Mouse (Mus musculus) cerebellum, adult 9-11 months (tissue): ENCODE measurements at regions not wholly inside any gene's neighbourhood (a gene's known extent, or its start where the extent isn't known, plus 50 kb on each side); places are given as distances from the start of the nearest gene placed in this dataset.
A peak's percentile ranks its signal among the peaks of the same experiment; 100 is the strongest.

Experiments
- DNase-seq: peaks from one replicate; pipeline ENCODE4 v3.0.0; 2022

DNA sequence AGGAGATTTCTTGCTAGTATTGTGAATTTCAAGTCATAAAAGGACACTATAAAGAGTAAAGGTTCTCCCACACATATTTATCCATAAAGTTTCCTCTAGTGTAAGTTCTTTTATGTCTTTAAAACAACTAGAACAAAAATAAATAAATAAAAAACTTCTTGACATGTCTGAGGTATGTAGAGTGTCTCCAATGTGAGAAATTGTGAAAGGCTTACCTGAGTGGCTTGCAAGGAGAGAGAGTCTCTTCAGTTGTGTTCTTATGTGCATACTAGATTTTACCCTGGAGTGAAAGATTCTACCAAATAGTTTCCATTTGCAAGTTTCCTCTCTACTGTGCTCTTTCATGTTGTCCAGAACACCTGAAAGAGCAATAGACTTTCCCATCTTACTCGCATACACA is 276.8 kb downstream of the Ankrd50 start:
- DNase-seq, result no peak

DNA sequence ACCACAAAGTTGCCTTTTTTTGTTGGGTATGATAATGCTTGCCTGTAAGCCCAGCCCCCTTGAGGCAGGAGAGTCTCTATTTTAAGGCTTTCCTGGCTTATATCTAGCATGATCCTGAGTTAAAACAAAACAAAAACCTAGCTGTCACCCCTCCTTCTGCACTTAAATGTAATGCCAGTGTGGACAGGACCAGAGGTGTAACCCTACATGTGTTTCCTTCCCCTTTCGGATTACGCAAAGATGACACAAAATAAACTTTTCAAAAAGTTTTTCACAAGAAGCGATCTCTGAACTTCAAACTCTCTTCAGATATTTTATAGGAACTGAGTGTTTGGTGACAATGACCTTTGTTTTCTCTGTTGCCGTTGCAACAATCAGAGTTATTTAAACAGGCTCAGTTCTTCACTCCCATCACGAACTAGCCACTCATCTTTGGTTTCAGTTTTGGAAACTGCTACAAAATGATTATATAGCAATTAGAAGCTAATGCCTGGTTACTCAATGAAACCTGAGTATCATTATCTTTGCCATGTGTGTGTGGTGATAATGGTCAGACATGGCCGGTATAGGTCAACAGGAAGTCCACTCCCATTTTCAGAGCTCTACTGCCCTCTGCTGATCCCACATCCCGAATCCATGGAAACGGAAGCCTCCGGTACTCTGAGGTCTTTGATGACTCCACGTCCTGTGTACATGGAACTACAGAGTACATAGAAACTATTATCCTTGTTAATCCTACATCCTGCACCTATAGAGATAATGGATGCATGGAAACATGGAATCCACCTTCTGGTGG is 282.6 kb downstream of the Ankrd50 start:
- peak; percentile 27 for DNase-seq

DNA sequence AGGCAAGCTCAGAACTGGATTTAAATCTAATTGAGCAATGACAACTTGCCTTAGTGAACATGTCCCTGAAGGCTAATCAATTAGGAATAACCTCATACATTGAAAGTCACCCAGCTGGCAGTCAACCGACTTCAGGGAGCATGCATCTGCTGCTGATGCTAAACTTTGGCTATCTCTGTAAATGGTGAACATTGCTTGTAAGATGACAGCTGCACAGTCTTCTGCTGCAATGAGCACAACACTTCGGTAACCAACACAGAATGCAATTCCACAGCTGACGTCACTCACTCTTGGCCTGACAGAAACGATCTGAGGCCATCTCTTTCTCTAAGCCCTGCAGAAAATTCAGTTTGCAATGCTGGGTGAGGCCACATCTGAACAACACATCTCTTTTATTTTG is 290.6 kb downstream of the Ankrd50 start:
- no peak for DNase-seq

DNA sequence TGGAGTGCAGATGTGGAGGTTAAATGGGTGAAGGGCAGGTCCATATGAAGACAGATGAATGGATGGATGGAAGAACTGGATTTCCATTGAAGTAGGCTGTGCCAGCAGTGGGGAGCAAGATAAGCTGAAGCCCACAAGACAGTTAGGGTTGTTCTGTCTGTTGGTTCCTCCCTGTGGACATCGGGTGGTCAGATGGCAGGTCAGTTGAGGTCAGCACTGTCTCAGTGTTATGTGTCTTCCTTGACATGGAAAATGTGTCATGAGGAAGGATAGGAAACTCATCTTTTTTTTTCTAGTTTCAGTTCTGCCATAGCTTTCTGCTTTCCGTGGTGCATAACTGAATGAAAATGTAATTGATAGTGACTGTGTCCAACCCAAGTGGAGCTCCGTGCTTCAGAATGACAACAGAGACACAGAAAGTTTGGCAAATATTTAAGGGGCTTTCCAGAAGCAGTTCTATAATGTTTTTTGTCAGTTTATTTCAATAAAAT is 297.2 kb downstream of the Ankrd50 start:
- DNase-seq, result no peak

DNA sequence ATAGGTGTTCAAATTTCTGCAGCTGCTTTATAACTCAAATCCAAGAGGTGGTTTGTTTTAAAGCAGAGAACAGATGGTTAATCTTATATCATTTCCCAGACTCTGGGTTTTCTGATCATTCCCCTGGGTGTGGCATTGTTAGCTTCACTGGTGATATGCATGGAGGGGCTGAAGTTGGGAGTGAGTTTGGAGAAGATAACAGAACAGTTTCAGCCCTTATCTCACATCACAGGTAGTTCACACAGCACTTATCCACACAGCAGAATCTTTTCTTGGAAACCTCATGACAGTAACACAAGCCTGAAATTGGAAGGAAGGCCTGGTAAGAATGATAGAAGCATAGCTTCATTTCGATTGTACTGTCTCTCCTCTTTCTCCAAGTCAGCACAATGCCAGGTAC is 298.1 kb downstream of the Ankrd50 start:
- DNase-seq, result no peak

DNA sequence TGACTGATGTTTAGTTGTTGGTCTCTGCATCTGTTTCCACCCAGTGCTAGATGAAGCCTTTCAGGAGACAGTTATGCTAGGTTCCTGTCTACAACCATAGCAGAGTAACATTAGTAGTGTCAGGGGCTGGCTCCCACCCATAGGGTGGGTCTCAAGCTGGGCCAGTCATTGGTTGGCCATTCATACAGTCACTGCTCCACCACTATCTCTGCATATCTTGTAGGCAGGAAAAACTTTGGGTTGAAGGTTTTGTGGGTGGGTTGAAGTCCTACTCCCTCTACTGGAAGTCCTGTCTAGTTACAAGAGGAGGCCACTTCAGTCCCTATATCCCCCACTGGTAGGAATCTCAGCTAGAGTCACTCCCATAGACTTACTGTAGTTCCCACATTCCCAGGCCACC is 306.3 kb downstream of the Ankrd50 start:
- no peak for DNase-seq

DNA sequence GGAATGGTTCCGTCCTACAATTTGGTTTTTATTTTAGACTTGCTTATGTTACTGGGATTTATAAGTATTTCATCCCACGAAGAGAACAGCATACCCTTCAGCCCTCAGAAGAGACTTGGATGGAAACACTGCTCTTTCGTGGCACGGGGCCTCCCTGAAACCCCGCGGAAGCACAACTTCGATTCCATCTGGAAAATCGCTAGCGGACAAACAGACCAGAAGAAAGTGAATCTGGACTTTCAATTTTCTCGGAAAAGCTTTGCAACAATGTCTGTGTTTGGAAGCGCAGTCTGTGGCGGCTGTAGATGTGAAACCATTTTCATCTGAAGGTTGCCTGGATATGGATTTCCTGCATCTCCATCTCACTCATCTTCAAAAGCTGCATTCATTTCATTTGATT is 308.7 kb downstream of the Ankrd50 start:
- DNase-seq, result no peak

DNA sequence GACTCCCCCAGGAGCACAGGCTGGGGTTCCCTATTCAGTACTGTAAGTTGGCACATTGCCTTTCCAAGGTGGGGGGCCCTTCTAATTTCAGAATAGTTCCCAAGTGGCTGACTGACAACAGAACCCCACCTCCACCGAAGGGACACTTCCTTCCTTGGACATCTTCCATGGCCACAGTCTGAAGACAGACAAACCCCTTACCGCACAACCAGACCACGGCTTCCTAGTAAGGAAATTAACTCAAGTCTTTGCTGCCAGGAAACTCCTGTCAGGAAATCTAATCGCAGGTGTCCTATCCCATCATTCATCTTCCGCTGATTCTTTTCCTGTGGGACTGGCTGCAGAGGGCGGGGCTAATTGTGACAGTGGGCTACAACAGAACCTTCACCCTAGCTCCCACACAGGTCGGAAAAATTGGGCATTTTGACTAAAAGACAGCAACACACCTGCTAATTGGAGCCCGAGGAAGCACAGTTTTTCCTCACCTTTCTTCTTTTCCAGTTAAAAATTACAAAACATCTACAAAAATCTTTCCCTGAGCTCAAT is 309.8 kb downstream of the Ankrd50 start:
- no peak for DNase-seq

DNA sequence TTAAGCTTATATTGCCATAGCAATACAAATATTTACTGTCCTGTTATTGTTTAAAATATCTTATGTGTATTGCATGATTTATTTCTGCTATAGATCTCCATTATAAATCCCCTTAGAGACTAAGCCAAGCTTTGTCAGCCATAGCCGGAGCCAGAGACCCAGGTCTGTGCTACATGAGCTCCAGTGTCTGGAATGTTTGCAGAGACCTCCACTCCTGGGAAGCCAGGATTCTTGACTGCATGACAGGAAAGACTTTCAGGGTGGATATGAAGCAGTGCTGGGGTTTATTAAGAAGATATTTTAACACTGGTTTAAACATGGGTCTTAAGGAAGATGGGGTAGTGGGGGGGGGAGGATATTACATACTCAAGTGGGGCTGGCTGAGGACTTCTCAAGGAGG is 332.2 kb downstream of the Ankrd50 start:
- no peak for DNase-seq

DNA sequence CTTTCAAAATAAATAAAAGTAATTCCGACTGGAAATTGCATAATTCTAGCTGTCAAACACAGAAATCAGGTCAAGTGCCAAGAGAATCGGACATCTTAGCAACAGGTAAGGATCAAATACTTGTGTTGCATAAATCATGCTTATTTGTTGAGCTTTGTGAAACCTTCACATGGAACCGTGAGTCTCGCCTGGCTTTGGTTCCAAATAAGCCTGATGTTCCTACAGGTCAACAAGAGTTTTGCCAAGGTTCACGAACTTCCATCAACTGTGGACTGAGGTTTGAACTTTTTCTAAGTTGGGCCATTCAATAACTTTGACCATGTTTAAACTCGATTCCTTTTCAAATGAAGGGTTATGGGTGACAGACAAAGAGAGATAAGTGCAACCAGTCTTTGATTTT is 332.8 kb downstream of the Ankrd50 start:
- no peak for DNase-seq

DNA sequence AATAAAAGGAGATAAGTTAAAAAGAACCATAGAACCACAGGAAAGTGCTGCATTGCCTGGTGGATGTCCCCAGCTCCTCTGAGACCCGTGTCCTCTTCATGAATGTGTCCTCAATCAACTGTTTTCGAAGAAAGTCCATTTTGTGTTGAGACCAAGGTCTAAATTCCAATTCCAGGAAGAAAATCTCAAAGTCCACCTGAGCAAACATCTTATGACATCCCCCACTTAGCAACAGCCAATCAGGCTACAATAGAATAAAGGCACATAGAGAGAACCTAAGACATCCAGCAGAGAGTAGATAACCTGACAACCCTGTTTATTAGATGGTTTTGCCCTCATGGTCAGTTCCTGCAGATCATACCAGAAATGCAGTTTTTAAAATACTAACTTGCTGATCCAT is 338.0 kb downstream of the Ankrd50 start:
- DNase-seq, result no peak

DNA sequence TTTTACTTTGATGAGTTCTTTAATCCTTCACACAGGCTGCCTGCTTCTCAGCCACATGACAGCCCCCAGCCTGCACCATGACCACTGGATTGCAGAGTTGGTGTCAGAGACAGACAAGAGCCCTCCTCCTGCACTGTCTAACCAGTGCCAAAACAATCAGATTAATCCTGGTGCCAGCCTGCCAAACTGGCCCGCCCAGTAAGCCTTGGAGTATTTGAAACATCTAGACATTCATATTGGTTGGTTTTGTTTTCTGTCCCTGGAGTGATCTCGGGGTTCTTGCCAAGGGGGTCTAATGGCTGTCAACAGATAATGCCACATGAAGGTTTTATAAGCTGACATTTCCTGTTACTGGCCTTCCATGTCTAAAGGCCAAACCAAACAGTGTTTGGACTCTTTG is 339.2 kb downstream of the Ankrd50 start:
- DNase-seq, result no peak

DNA sequence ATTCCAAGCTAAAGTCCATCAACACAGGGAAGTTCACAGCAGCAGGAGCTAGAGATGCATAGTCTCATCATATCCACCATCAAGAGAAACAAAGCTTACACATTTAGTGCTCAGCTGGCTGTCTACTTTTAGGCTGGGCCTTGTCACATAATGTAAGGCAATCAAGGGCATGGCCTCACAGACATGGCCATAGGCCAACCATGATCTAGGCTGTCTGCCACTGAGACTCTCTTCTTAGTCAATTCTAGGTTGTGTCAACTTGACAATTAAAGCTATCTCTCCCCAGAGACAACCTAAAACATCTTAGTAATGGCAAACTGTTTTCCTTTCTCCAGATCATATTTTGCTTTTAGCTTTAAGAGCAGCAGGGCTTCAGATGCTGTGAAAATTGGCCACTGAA is 340.0 kb downstream of the Ankrd50 start:
- no peak for DNase-seq

DNA sequence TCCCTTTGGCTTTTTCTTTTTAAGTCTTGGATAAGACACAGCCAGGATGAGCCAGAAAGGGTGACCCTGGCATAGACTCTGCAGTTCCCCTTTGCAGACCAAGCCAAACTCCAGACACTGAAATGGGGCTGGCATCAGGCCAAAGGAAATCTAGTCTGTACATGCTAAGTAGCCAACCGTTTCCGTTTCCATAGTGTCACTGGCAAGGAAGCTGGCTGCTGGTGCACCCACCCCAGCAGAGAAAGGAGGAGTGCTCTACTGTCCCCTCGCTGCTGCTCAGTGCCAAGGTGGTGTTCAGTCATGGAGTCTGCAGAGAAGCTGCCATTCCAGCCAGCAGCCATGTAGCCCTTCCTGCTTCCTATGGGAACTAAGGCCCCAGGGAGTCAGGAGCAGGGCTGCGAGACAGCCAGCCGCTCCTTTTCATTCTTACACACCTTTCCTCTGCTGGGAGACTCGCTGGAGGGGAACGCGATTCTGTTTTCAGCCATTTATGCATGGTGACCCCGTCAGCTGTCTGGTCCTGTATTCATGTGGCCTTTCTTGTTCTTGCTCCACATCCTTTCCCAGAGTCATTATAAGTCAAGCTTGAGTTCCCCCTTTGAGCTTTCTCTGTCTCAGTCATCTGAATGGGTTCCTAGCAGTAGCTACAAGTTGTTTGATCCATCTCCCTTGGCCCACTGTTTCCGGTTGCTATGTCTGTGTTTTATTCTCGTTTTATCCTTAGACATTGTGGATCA is 341.3 kb downstream of the Ankrd50 start:
- DNase-seq, result peak; percentile 39

DNA sequence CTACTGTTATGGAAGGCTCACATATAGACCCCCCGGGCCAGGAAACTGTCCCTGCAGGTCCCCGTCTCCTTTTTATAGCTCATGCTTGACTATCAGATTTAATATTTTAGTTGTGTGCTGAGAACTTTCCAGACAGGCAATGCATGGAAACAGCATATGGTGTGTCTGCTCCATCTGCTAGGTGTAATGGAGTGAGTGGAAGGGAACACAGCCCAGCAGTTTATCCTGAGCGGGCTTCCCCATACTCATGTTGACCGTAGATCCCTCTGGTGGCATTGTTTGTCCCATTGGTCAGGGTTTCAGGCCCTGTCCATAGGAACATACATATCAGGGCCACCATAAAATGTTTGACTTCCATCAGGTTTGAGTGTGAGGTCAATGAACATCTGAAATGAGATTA is 345.3 kb downstream of the Ankrd50 start:
- no peak for DNase-seq

DNA sequence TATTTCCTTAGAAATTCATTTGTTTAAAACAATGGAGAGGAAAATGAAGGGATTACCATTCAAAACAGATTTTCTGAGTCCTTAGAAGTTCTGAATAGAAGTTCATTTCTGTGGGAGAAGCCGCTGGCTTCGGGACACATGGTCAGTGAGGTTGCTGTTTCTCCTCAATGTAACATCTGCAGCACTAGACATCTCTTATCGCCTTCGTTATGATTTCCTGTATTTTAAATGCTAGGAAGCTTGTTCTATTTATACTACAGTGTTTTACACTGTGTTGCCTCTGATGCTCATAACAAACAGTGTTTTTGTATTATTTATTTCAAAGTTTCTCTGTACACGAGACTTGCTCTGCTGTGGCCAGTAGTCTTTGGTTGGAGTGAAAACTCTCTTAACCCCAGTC is 346.6 kb downstream of the Ankrd50 start:
- no peak for DNase-seq

DNA sequence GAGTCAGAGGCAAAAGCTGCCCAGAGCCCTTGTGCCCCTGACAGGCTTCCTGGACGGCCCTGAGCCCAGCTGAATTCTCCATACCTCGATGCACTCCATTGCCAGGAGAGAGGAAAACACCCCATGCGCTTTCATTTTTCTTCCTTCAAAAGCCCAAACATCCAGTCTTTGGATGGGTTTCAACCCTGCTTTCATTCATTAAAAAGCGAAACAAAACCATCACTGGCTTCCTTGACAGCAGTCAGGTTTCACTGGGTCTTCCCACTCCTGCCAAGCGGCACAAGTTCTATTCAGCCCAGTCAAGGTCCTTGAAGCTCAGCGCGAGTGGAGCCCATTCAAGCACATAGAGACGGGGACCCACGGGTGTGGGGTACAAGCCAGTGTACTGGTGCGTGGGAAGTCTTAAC is 348.8 kb downstream of the Ankrd50 start:
- no peak for DNase-seq

DNA sequence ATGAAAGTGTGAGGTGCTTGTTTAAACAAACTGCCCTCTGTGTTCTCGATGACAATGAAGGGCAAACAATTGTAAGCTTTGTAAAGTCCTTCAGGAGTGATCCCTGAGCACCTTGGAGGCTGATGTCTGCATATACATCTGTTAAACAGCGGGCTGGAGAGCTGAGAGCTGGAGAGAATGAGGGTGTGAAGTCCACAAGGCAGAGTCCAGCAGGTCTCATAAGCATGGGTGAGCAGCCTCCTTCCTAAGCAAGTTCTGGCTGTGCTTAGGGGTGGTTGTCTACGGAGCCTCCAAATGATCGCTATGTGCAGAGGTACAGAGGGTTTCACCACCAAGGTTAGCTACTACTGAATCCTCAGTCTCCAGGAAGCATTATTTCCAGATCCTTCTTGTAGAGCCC is 350.2 kb downstream of the Ankrd50 start:
- no peak for DNase-seq

DNA sequence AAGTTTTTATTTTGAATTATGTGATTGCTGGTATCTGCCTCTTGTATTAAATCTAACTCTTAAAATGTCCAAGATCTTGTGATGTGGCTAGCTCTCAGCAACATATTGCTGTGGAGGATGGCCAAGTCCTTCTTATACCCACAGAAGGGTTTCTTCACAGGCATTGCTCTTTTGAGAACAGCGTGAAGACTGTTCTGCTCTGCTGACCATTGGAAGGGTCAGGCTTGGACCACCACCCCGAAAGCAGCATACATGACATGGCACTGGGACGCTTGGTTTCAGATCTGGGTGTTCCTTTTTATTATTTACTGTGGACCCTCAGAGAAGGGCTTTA is 352.8 kb downstream of the Ankrd50 start:
- DNase-seq, result no peak

DNA sequence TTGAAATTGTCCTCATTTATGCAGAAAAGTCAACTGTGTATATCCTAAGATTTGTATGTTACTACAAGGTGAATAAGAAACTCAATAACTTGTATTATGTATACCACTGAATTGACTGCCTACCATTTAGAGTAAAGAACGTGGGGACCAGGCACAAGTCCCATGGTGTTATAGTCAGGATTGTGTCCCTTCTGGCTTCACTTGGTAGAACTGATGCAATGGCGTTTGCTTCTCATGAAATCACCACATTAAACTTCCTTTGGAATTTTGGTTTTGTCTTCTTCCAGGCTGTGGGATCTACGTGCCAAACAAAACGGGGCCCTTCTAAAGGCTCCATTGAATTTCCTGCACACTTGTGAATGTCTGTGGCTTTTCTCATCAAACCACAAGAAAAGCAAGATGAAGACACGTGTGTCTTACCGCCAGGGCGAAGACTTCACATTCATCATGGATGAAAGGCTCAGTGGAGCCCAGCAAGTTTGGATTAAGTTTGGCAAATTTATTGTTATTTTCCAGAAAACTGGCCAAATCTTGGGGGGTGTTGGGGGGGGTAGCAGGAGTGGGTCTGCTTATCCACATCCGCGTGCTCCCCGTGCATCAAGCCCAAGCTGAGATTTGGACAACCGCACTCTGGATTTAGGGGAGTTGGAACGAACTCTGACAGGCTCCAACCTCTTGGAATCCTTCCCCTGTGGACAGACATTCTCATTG is 353.3 kb downstream of the Ankrd50 start:
- no peak for DNase-seq

DNA sequence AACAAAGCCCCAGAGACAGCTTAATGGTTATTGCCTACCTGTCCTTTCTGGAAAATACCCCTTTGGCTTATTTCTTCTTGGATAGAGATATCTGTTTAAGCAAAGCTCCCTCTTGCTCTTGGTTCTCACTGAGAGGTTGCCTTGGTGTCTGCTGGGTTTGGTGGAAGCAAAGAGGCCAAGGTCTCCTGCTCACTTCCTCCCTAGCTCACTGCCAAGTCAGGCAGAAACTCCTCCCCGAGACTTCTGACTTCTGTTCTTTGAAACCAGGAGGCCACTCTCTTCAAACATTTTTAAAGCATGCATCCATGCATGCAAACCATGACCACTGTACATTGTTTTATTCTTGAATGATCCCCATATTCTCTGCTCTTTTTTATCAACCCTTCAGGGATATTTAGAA is 354.6 kb downstream of the Ankrd50 start:
- no peak for DNase-seq

DNA sequence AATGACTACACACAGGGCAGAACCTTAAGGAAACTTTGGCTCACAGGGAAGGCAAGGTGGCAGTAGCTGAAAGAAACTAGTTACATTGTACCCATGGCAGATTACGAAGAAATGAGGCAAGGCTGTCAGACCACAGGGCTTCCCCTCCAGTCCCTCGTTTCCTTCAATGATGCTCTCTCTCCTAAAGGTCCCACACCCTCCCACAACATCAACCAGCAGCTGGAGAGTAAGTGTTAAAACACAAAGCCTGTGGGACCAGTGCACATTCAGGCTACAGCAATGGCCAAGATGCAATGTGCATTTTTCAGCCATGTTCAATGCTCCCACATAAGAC is 355.5 kb downstream of the Ankrd50 start:
- DNase-seq, result no peak

DNA sequence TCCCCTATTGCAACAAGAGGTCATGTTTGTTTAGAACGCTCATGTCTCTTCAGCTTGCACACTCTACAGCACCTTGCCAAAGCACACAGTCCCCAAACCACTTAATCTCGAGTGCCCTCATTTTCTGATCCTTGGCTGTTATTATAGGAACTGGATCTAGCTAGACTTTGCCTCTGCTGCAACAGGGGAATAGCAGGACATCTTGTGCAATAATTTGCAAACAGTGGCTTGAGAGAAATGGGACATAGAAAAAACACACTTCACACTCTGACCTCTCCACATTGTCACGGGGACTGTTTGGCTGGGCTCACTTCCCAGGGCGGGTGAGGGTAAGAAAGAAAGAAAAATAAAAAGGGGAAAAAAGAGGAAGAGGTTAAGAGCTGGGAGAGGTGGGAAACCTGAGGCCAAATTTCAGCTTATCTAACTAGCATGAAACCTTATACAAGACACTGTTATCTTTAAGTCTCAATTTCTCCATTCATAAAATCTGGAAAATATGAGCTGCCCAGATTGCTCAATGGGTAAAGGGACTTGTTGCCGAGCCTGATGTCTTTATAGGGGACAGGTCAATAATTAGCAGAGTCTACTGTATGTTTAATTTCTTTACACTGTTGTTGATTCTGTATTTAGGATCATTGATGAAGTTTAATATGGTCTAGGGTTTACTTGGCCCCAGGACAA is 356.0 kb downstream of the Ankrd50 start:
- no peak for DNase-seq
